Mouse (Mus musculus) ES-Bruce4 (cell line): ENCODE data around the gene Wdr4. TPM values are rescaled to one million over a fixed set of nuclear protein-coding genes. Genes with fewer than 3 reads are reported as not detected.

Experiments
- H3K27ac ChIP-seq: 2 replicates; pipeline ENCODE4 v1.5.1; 2012; ENCODE audit warnings: low read length, inconsistent platforms; ENCODE audit not compliant: insufficient read depth
- H3K27me3 ChIP-seq: 2 replicates; pipeline ENCODE4 v1.6.1; 2012; ENCODE audit warnings: mild to moderate bottlenecking, low read length, inconsistent platforms; ENCODE audit not compliant: control insufficient read depth, poor library complexity, insufficient read depth, severe bottlenecking
- H3K36me3 ChIP-seq: 2 replicates; pipeline ENCODE4 v1.6.1; 2012; ENCODE audit warnings: inconsistent platforms, mild to moderate bottlenecking, low read length, moderate library complexity; ENCODE audit not compliant: control insufficient read depth, poor library complexity, insufficient read depth, severe bottlenecking
- H3K4me1 ChIP-seq: one replicate; pipeline ENCODE4 v1.8.1; 2011; ENCODE audit warnings: low read length; ENCODE audit not compliant: control insufficient read depth, insufficient read depth
- H3K4me3 ChIP-seq: 2 replicates; pipeline ENCODE4 v1.5.1; 2011; ENCODE audit warnings: low read depth, mild to moderate bottlenecking, low read length
- H3K9ac ChIP-seq: 2 replicates; pipeline ENCODE4 v1.6.1; 2012; ENCODE audit warnings: low read depth, mild to moderate bottlenecking, inconsistent platforms; ENCODE audit not compliant: poor library complexity, severe bottlenecking
- H3K9me3 ChIP-seq: replicated peaks from 2 replicates; pipeline ENCODE4 v1.6.1; 2012; ENCODE audit warnings: mild to moderate bottlenecking, low read length, inconsistent platforms; ENCODE audit not compliant: control insufficient read depth, poor library complexity, insufficient read depth, severe bottlenecking
- CTCF ChIP-seq: IDR thresholded peaks from one replicate; pipeline ENCODE4 v1.8.1; 2011; ENCODE audit warnings: low read depth, low read length
- EP300 ChIP-seq: IDR thresholded peaks from 2 replicates; pipeline ENCODE4 v1.6.1; 2011; ENCODE audit warnings: low read depth, low read length; ENCODE audit not compliant: insufficient read depth
- POLR2A ChIP-seq: IDR thresholded peaks from one replicate; pipeline ENCODE4 v1.8.1; 2011; ENCODE audit warnings: low read length; ENCODE audit not compliant: insufficient read depth
- polyA plus RNA-seq: library from polyadenylated mRNA; stranded (reverse); fragments of >200 nt; gene quantifications from 2 replicates; pipeline ENCODE4 v1.2.4, GENCODE M21; 2011; ENCODE audit warnings: low read depth; ENCODE audit not compliant: missing spikeins, insufficient read depth, insufficient read length

Wdr4 gene
- polyA plus RNA-seq, 1 experiment: 25.0 TPM

- Histone ChIP-seq H3K4me3 (no peak overlapping the region), H3K27ac (peak overlapping the region; percentile 3; the same call in 1 of the 2 replicates), H3K4me1 (peaks cover 9% of the 10 kb centered on the region), H3K27me3 (no peaks in the 10 kb centered on the region), H3K9me3 (no peaks in the 10 kb centered on the region), H3K9ac (peak overlapping the region; percentile 2; the same call in 1 of the 2 replicates), H3K36me3 (no peaks in the 10 kb centered on the region)
- TF ChIP-seq EP300 (peak; percentile 60; the same call in 1 of the 2 replicates), POLR2A (no peak)
Measured at GRCm38 (mm10) chr17:31479108-31479844, 40.5 kb downstream of the Wdr4 start.

GRCm38 (mm10) chr17:31478606-31479005 is 41.2 kb downstream of the Wdr4 start:
- no peaks in the 10 kb centered on the region for H3K36me3 ChIP-seq
- peak overlapping the region; percentile 3; the same call in 1 of the 2 replicates for H3K27ac ChIP-seq
- H3K9ac ChIP-seq: peak overlapping the region; percentile 2; the same call in 1 of the 2 replicates
- no peaks in the 10 kb centered on the region for H3K9me3 ChIP-seq
- no peaks in the 10 kb centered on the region for H3K27me3 ChIP-seq
- peaks cover 9% of the 10 kb centered on the region for H3K4me1 ChIP-seq
- H3K4me3 ChIP-seq: peak overlapping the region; percentile 26
- TF ChIP-seq POLR2A (no peak), CTCF (no peak), EP300 (no peak)

GRCm38 (mm10) chr17:31474388-31474787 is 45.4 kb downstream of the Wdr4 start:
- Histone ChIP-seq H3K4me3 (no peak overlapping the region), H3K27ac (no peak overlapping the region), H3K9me3 (no peaks in the 10 kb centered on the region), H3K4me1 (peaks cover 7% of the 10 kb centered on the region), H3K27me3 (no peaks in the 10 kb centered on the region), H3K9ac (no peak overlapping the region), H3K36me3 (no peaks in the 10 kb centered on the region)
- no peak for TF ChIP-seq EP300
- no peak for TF ChIP-seq POLR2A
- TF ChIP-seq CTCF: no peak

GRCm38 (mm10) chr17:31470766-31471418 is 48.9 kb downstream of the Wdr4 start:
- Histone ChIP-seq H3K27me3 (no peaks in the 10 kb centered on the region), H3K4me1 (no peaks in the 10 kb centered on the region), H3K4me3 (no peak overlapping the region), H3K9me3 (no peaks in the 10 kb centered on the region), H3K27ac (no peak overlapping the region), H3K36me3 (no peaks in the 10 kb centered on the region), H3K9ac (no peak overlapping the region)
- TF ChIP-seq POLR2A (no peak), EP300 (no peak), CTCF (no peak)

GRCm38 (mm10) chr17:31468496-31468895 is 51.3 kb downstream of the Wdr4 start:
- TF ChIP-seq POLR2A (no peak), EP300 (no peak), CTCF (no peak)

GRCm38 (mm10) chr17:31466854-31467253 is 52.9 kb downstream of the Wdr4 start:
- H3K27ac ChIP-seq: no peak overlapping the region
- TF ChIP-seq EP300: no peak
- TF ChIP-seq CTCF: peak; percentile 70
- no peak overlapping the region for H3K9ac ChIP-seq
- H3K4me3 ChIP-seq: no peak overlapping the region
- no peaks in the 10 kb centered on the region for H3K36me3 ChIP-seq
- H3K4me1 ChIP-seq: no peaks in the 10 kb centered on the region
- no peaks in the 10 kb centered on the region for H3K9me3 ChIP-seq
- H3K27me3 ChIP-seq: no peaks in the 10 kb centered on the region

More at GRCm38 (mm10) chr17:31468496-31468895, 51.3 kb downstream of the Wdr4 start:
- Histone ChIP-seq H3K4me3 (no peak overlapping the region), H3K36me3 (no peaks in the 10 kb centered on the region), H3K27ac (no peak overlapping the region), H3K4me1 (no peaks in the 10 kb centered on the region), H3K9ac (no peak overlapping the region), H3K27me3 (no peaks in the 10 kb centered on the region), H3K9me3 (no peaks in the 10 kb centered on the region)
